Mouse (Mus musculus): ENCODE results near the gene Slc39a7. TPM values are rescaled to one million over a fixed set of nuclear protein-coding genes. Genes with fewer than 3 reads are reported as not detected.
"Not testable (repeated sequence)": the region's sequence is repeated elsewhere in the genome, so short reads cannot be mapped to it uniquely, and the experiment has no call there.

Slc39a7 gene
- total and polyA plus RNA-seq, 2 experiments from 2014 or later = 152 to 229 TPM

GRCm38 (mm10) chr17:33991788-33992664 lies 39.5 kb downstream of the Slc39a7 start:
- no peak for ATAC-seq (ENCODE audit: low FRiP score)
- Histone ChIP-seq H3K4me1 (ENCODE audit: insufficient read depth, low read length) (no peaks in the 10 kb centered on the region), H3K9ac (replicated peaks; ENCODE audit: low read length, poor library complexity, severe bottlenecking) (no peak overlapping the region), H3K36me3 (ENCODE audit: insufficient read depth, low read length) (no peaks in the 10 kb centered on the region), H3K27me3 (ENCODE audit: insufficient read depth, low read length) (peaks cover 5% of the 10 kb centered on the region; the same call in 1 of the 2 replicates), H3K4me3 (ENCODE audit: low read depth, low read length) (no peak overlapping the region), H3K4me2 (ENCODE audit: low read depth, low read length, poor library complexity, severe bottlenecking) (no peak overlapping the region), H3K9me3 (ENCODE audit: low read length) (no peaks in the 10 kb centered on the region), H3K27ac (ENCODE audit: low read depth, low read length) (no peak overlapping the region)
- peak; percentile 89 for DNase-seq (ENCODE audit: low spot score)
- peak; percentile 88 for TF ChIP-seq CTCF (IDR thresholded peaks at IDR 0.05)
- 33% methylated on average over 10 of the region's 10 CpGs for WGBS

- WGBS = 15% methylated on average over 8 of the region's 8 CpGs
- Histone ChIP-seq H3K27me3 (ENCODE audit: insufficient read depth, low read length) (peaks cover 20% of the 10 kb centered on the region), H3K27ac (ENCODE audit: low read depth, low read length) (peak overlapping the region; percentile 81; the same call in 1 of the 2 replicates), H3K4me3 (ENCODE audit: low read depth, low read length) (peak overlapping the region; percentile 46), H3K4me2 (ENCODE audit: low read depth, low read length, poor library complexity, severe bottlenecking) (peak overlapping the region; percentile 49)
- ATAC-seq (ENCODE audit: low FRiP score); H3K9ac ChIP-seq (replicated peaks; ENCODE audit: low read length, poor library complexity, severe bottlenecking); H3K4me1 ChIP-seq (ENCODE audit: insufficient read depth, low read length); H3K36me3 ChIP-seq (ENCODE audit: insufficient read depth, low read length); H3K9me3 ChIP-seq (ENCODE audit: low read length): not testable (repeated sequence)
- peak; percentile 60 for DNase-seq (ENCODE audit: low spot score)
- TF ChIP-seq CTCF (IDR thresholded peaks at IDR 0.05) = peak; percentile 90
These were observed 49.3 kb downstream of the Slc39a7 start for GRCm38 (mm10) chr17:33982136-33982535.

GRCm38 (mm10) chr17:33981192-33981909 lies 50.1 kb downstream of the Slc39a7 start:
- DNase-seq (ENCODE audit: low spot score) (peak; percentile 98), ATAC-seq (ENCODE audit: low FRiP score) (peak; percentile 94)
- not testable (repeated sequence) for H3K4me1 ChIP-seq (ENCODE audit: insufficient read depth, low read length); H3K36me3 ChIP-seq (ENCODE audit: insufficient read depth, low read length); H3K9me3 ChIP-seq (ENCODE audit: low read length)
- WGBS = 1% methylated on average over 27 of the region's 27 CpGs
- peak; percentile 81 for TF ChIP-seq CTCF (IDR thresholded peaks at IDR 0.05)
- H3K4me2 ChIP-seq (ENCODE audit: low read depth, low read length, poor library complexity, severe bottlenecking) = peak overlapping the region; percentile 49
- peak overlapping the region; percentile 55; the same call in 1 of the 2 replicates for H3K9ac ChIP-seq (replicated peaks; ENCODE audit: low read length, poor library complexity, severe bottlenecking)
- peak overlapping the region; percentile 46 for H3K4me3 ChIP-seq (ENCODE audit: low read depth, low read length)
- H3K27me3 ChIP-seq (ENCODE audit: insufficient read depth, low read length) = peaks cover 28% of the 10 kb centered on the region
- H3K27ac ChIP-seq (ENCODE audit: low read depth, low read length) = peak overlapping the region; percentile 81

GRCm38 (mm10) chr17:33980181-33981035 lies 51.1 kb downstream of the Slc39a7 start:
- Histone ChIP-seq H3K4me3 (ENCODE audit: low read depth, low read length) (no peak overlapping the region), H3K4me2 (ENCODE audit: low read depth, low read length, poor library complexity, severe bottlenecking) (peak overlapping the region; percentile 20; the same call in 1 of the 2 replicates), H3K9ac (replicated peaks; ENCODE audit: low read length, poor library complexity, severe bottlenecking) (no peak overlapping the region), H3K9me3 (ENCODE audit: low read length) (no peaks in the 10 kb centered on the region), H3K4me1 (ENCODE audit: insufficient read depth, low read length) (no peaks in the 10 kb centered on the region), H3K36me3 (ENCODE audit: insufficient read depth, low read length) (no peaks in the 10 kb centered on the region), H3K27me3 (ENCODE audit: insufficient read depth, low read length) (peaks cover 30% of the 10 kb centered on the region), H3K27ac (ENCODE audit: low read depth, low read length) (peak overlapping the region; percentile 65; the same call in 1 of the 2 replicates)
- ATAC-seq (ENCODE audit: low FRiP score) = peak; percentile 28; the same call in 1 of the 2 replicates
- WGBS = 76% methylated on average over 19 of the region's 19 CpGs
- no peak for TF ChIP-seq CTCF (IDR thresholded peaks at IDR 0.05)
- no peak for DNase-seq (ENCODE audit: low spot score)

- ATAC-seq (ENCODE audit: low FRiP score) = no peak
- Histone ChIP-seq H3K9me3 (ENCODE audit: low read length) (no peaks in the 10 kb centered on the region), H3K4me1 (ENCODE audit: insufficient read depth, low read length) (no peaks in the 10 kb centered on the region), H3K9ac (replicated peaks; ENCODE audit: low read length, poor library complexity, severe bottlenecking) (no peak overlapping the region), H3K27me3 (ENCODE audit: insufficient read depth, low read length) (peaks cover 30% of the 10 kb centered on the region), H3K27ac (ENCODE audit: low read depth, low read length) (no peak overlapping the region), H3K36me3 (ENCODE audit: insufficient read depth, low read length) (no peaks in the 10 kb centered on the region), H3K4me2 (ENCODE audit: low read depth, low read length, poor library complexity, severe bottlenecking) (no peak overlapping the region), H3K4me3 (ENCODE audit: low read depth, low read length) (no peak overlapping the region)
- DNase-seq (ENCODE audit: low spot score) = no peak
- WGBS = 77% methylated on average over 6 of the region's 6 CpGs
- no peak for TF ChIP-seq CTCF (IDR thresholded peaks at IDR 0.05)
These were observed 51.9 kb downstream of the Slc39a7 start for GRCm38 (mm10) chr17:33979512-33980050.
